Mouse (Mus musculus): Measurements from ENCODE around the gene Gfod1.

The Gfod1 gene

DNA sequence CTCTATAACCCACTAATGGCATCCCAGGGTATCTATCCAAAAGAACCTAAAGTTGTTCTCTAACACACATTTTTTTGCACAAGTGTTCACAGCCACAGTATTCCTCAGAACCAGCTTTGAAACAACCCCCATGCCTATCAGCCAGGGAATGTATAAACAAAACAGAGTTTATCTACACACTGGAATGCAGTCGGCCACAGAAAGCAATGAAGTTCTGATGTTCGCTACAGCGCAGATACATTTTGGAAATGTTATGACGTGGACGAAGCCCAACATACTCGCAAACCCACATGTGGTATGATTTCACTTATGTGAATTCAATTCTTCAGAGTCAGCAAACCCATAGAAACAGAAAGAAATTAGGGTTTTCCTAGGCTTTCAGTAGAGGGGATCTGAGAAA lies 75.8 kb downstream of the Gfod1 start:
- DNase-seq, result no peak

DNA sequence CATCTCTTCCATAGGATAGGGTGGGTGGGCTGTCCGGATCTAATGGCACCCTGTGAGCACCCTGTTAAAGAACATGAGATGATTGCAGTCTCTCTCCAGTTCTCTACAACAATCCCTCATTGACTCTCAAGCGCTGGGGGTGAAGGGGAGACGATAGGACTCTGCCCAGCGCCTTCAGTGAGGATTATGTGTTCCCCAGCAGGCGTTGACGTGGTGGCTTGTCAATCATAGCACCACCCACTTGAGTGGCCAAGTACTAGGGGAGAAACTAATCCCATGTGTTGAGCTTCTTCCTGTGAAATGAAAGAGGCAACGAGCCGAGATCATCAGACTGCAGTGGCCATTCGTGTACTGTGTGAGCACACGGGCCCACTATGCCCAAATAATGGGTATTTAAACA lies 77.9 kb downstream of the Gfod1 start:
- no peak for DNase-seq

DNA sequence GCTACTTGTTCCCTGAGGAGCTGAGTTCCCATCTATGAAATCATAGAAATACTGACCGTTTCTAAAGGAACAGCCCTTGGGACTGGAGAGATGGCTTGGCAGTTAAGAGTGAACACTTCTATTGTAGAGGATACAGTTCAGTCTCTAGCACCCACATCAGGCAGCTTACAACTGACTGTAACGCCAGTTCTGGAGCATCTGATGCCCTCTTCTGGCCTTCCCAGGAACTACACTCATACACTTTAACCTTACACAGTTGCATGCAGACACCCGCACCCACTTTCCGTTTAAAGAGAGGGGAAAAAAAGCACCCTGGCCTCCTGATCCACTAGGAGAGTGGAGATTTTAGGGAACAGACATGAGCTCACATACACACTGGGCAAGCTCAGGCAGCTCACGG lies 78.8 kb downstream of the Gfod1 start:
- peak in 1 of 2 experiments; percentile 32 for DNase-seq

GRCm38 (mm10) chr13:43222084-43222483 lies 81.9 kb downstream of the Gfod1 start:
- DNase-seq, result no peak

DNA sequence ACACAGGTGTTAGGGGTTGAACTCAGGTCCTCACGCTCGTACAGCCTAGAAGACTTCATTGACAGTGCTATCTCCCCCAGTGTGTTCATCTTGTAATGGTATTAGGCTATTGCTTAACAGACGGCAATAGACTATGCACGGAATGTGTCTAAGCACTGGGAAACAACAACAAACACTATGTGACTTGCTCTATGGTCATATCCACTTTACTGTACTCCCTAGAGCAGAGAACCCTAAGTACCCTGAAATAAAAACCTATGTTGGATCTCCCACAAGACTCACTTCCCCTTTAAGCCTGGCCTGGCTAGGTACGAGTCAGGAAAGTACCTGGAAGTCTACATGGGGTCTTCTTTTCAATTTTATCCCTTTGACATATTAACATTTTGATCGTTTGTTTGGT lies 82.7 kb downstream of the Gfod1 start:
- no peak for DNase-seq

- DNase-seq, result peak; percentile 46 to 47
Observed at GRCm38 (mm10) chr13:43220635-43221034, 83.3 kb downstream of the Gfod1 start.

GRCm38 (mm10) chr13:43218764-43219163 lies 85.2 kb downstream of the Gfod1 start:
- peak in 1 of 2 experiments; percentile 43 for DNase-seq

GRCm38 (mm10) chr13:43218284-43218683 lies 85.7 kb downstream of the Gfod1 start:
- DNase-seq, result no peak

DNA sequence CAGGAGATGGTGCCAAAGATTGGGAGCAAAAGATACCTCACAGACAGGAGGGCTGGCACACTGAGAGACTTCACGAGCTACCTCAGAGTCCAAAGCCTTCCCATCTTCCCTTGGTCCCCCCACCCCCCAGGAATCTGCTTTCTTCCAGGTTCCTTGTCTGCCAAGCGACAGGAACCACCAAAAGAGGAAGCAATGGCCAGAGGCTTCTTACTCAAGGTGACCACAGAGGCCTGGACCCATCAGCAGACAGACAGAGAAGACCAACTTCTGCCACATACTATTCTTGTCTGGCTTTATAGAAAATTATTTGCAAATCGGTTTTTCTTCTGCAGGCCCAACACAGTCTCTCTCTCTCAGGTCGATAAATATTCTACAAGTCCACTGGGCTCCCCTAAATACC lies 86.3 kb downstream of the Gfod1 start:
- no peak for DNase-seq

DNA sequence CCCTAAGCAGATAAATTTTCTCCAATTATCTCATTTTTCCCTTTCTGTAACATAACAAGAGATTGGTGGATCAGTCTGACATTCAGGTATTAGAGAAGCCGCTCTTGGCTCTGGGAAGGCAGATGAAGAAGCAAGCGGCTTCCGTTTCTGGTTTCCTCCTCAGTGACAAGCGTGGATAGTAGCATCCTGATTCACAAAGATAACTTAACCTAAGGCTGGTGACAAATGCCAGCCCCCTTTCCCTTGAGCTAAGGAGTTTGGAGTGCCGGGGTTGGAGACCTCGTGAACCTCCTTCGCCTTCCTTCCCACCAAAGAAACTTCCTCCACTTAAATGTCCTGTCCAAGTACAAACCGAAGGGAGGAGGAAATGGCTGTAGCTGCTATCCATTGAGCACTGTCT lies 86.9 kb downstream of the Gfod1 start:
- DNase-seq, result no peak

DNA sequence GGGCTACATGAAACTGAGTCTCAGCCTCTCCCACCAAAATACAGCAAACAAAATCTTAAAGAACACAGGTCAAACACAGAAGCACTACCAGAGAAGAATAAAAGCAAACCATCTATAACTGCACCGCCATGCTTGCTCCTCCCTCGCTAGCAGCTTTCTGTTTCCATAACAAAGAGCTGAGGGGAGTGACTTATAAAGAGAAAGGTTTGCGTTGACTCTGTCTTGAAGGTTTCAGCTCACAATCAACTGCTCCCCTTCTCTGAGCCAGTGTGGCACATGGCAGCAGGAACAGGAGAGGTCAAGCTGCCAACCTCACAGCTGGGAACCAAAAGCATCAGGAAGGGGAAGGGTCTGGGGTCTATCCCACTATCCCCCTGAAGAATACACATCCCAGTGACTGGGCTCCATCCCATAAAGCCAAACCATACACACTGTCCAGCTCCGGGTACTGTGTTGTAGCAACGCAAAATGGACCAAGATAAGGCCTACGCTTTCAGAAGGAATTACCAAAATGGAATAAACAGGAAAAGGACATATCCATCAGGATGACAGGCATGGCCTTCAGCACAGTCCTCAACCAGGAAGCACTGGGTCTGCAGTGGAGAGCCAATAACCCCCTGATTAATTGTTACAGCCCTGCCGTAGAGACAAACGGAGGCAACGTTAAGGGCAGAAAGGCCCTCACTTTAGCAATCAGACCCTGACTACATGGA lies 87.8 kb downstream of the Gfod1 start:
- DNase-seq, result no peak

DNA sequence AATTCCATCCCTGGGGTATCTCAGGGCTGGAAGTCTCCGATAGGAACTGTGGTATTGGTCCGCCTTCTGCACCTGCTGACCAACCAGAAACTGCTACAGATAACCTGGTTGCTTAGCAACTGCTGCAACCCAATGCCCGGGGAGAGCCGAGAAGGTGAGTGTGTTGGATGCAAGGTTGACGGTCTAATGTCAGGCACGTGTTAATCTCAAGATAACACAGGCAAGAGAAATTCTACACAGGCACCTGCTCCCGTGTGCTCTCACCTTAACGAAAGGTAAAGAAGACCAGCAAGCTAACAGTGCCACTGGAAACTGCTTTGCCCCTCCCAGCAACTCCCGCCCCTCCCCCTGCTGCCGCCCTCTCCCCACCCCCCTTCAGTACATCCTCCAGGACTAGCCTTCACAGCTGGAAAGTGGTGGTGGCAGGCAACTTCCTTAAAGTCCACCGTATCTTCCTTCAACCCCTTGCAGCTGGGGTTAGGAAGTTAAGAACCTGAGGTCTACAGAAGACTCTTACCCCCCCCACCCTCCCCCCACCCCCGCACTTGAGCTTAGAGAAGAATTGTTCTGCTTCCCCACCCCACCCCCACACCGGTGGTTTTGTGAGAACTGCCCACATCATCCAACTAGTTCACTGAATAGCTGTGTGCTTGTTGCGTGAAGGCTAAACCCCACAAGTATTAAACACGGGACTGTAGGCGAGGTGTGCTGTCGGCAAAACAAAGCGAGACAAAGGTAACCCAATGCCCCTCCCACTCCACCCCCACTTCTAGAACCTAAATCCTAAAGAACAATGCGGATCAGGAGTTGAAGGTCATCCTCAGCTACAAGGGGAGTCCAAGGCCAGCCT lies 88.6 kb downstream of the Gfod1 start:
- peak; percentile 42 to 47 for DNase-seq

- DNase-seq, result no peak
Observed at GRCm38 (mm10) chr13:43212338-43212737, 91.6 kb downstream of the Gfod1 start.

- DNase-seq, result no peak
Observed at GRCm38 (mm10) chr13:43210956-43211355, 93.0 kb downstream of the Gfod1 start.

DNA sequence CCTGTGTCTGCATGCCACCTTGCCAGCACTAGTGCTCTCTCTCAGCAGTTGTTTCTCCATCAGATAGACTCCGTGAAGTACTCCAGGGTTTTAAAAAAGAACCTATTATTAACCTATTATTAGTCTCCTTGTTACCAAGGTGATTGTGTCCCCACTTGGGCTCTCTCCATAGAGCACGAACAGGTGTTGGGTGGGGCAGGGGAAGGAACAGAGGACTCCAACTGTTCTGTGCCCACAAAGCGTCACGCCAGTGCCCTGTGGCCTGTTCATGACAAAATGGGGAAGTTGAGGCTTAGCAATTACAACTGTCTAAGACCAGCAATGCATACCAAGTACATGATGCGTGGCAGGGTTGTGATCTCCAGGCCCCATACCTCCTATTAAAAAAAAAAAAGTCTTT lies 94.4 kb downstream of the Gfod1 start:
- DNase-seq, result no peak

- DNase-seq, result no peak
Observed at GRCm38 (mm10) chr13:43208914-43209439, 95.0 kb downstream of the Gfod1 start.

GRCm38 (mm10) chr13:43206118-43206683 lies 97.8 kb downstream of the Gfod1 start:
- peak in 1 of 2 experiments; percentile 34 for DNase-seq

GRCm38 (mm10) chr13:43203641-43204040 lies 100.3 kb downstream of the Gfod1 start:
- DNase-seq, result peak; percentile 67

GRCm38 (mm10) chr13:43203234-43203633 lies 100.7 kb downstream of the Gfod1 start:
- peak; percentile 51 to 54 for DNase-seq

DNA sequence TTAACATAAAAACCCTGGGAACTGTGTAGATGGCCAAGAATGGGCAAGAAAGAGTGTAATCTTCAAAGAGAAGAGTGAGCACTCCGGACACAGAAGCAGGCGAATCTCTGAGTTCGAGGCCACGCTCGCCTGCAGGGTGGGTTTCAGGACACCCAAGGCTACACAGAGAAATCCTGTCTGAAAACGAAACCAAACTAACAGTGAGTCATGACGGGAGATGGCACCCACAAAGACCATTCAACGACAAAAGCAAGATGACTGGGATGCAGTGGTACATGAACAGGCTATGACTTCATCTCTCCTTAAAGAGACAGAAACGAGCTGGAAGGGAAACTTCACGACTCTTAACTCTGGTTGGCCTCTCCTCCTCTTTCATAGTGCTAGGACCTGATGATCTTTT lies 101.6 kb downstream of the Gfod1 start:
- no peak for DNase-seq

- peak; percentile 61 to 77 for DNase-seq
Observed at GRCm38 (mm10) chr13:43201033-43201432, 102.9 kb downstream of the Gfod1 start.

DNA sequence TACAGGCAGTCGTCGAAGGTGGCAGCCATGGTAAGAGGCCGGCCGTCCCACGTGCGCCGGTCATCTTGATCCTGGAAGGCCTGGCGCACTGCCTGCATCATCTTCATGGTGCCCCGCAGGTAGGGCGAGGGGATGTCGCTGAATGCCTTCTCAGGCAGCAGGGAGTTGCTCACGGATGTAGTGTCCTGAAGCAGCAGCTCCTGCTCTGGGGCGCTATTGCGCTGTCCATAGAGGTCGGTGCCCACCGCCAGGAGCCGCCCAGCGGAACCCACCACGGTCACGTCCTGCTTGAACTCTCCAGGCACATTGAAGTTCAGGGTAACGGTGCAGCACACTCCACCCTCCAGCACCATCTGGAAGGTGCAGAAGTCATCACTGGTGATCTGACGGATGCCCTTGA lies 103.5 kb downstream of the Gfod1 start:
- peak in 1 of 2 experiments; percentile 29 for DNase-seq

- peak; percentile 56 to 82 for DNase-seq
Observed at GRCm38 (mm10) chr13:43199749-43200148, 104.2 kb downstream of the Gfod1 start.

DNA sequence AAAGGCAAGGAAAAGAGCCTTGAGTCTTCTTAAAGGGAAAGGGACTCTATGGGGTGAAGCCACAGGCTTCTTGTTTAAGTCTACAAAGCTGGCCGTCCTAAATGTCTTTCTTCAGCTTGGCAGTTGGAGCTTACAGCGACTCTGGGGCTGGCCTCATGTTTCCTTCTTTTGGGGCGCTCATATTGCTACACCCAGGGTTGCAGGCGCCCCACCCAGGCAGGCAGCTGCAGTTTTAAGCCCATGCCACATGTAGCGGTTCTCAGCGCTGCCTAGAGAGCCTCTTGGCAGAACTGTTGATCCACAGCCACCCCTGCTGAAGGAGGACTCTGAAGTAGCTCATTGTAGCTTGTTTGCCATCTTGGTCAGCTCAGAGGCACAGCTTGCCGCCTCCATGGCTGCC lies 104.7 kb downstream of the Gfod1 start:
- DNase-seq, result no peak

Measured in cerebellum, postnatal 14 days (tissue).